In the genomic region with DNA sequence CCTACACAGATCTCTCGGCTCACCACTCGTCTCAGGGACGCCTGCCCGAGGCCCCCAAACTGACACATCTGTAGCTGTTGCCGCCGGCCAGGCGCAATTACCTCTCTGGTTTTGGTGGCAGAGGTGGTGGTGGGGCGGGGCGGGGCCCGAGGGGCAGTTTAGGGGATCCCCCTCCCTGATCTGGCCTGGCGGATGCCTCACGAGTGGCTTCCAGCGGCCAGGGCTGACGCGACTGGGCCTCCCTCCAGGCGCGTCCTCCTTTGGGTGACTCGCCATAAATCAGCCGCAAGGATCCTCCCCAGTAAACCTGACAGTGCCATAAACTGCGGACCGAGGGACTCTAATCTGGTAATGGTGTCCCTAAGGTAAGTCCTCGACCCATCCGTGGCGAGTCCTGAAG, we compare ENCODE assay signal across 11 mouse cellular contexts. TPM values are rescaled to one million over a fixed set of nuclear protein-coding genes. Genes with fewer than 3 reads are reported as not detected.
DNase-seq lines count a peak whose midpoint lies in the region; ATAC-seq lines count a peak whose summit lies in the region.
"Had no signal": no experiment of that assay in that cellular context is flagged by ENCODE, and none has a peak within 500 bp of the region (broad histone marks: within the 10 kb centered on the region; RNA-seq: fewer than 3 reads in every experiment).

No protein-coding gene starts in this region.

- DNase-seq in kidney, adult 9 months: no peak
- no peak for DNase-seq in layer of hippocampus, postnatal 14 days (ENCODE audit: low spot score in 2 of 2)
- DNase-seq in B cell, adult 2 months: no peak
- DNase-seq: right cerebral cortex, postnatal 4 days had no signal

- H3K27me3 ChIP-seq in kidney, embryonic 15.5 days: peaks cover 43% of the 10 kb centered on the region
- peaks cover 88% of the 10 kb centered on the region for H3K27me3 ChIP-seq in embryonic facial prominence, embryonic 12.5 days
- H3K27me3 ChIP-seq in hindbrain, embryonic 15.5 days: peaks cover 44% of the 10 kb centered on the region
- H3K27me3 ChIP-seq in neural tube, embryonic 13.5 days: no peaks in the 10 kb centered on the region

- H3K4me3 ChIP-seq in kidney, embryonic 15.5 days (replicated peaks): peak overlapping the region; percentile 32
- H3K4me3 ChIP-seq in embryonic facial prominence, embryonic 12.5 days: 0 out of 2 replicates have a peak overlapping the region, but pooled peaks have one; percentile 12
- H3K4me3 ChIP-seq in hindbrain, embryonic 15.5 days: peak overlapping the region; percentile 32
- H3K4me3 ChIP-seq in neural tube, embryonic 13.5 days: peak overlapping the region; percentile 36

- ATAC-seq in kidney, embryonic 15.5 days (replicated peaks; ENCODE audit: low FRiP score): peak; percentile 40; the same call in 1 of the 2 replicates
- no peak for ATAC-seq in embryonic facial prominence, embryonic 12.5 days (ENCODE audit: insufficient number of reproducible peaks, insufficient read depth, low FRiP score, low TSS enrichment)
- no peak for ATAC-seq in hindbrain, embryonic 15.5 days (ENCODE audit: low FRiP score, low read depth)
- ATAC-seq in neural tube, embryonic 13.5 days (ENCODE audit: low read depth): 0 out of 2 replicates have a peak, but pooled peaks have one; percentile 8

- no peaks in the 10 kb centered on the region for H3K9me3 ChIP-seq in kidney, embryonic 15.5 days (replicated peaks)
- H3K9me3 ChIP-seq in embryonic facial prominence, embryonic 12.5 days: no peaks in the 10 kb centered on the region
- no peaks in the 10 kb centered on the region for H3K9me3 ChIP-seq in hindbrain, embryonic 15.5 days
- no peaks in the 10 kb centered on the region for H3K9me3 ChIP-seq in neural tube, embryonic 13.5 days

- WGBS in kidney, embryonic 15.5 days: 19% methylated on average over 24 of the region's 24 CpGs
- WGBS in embryonic facial prominence, embryonic 12.5 days: 2% methylated on average over 24 of the region's 24 CpGs
- WGBS in hindbrain, embryonic 15.5 days: 2% methylated on average over 24 of the region's 24 CpGs
- WGBS in neural tube, embryonic 13.5 days: 3% methylated on average over 24 of the region's 24 CpGs

- peak overlapping the region; percentile 44 for H3K9ac ChIP-seq in kidney, embryonic 15.5 days
- H3K9ac ChIP-seq in embryonic facial prominence, embryonic 12.5 days: no peak overlapping the region
- H3K9ac ChIP-seq in hindbrain, embryonic 15.5 days: peak overlapping the region; percentile 53
- H3K9ac ChIP-seq in neural tube, embryonic 13.5 days: peak overlapping the region; percentile 81

- H3K36me3 ChIP-seq in kidney, embryonic 15.5 days: no peaks in the 10 kb centered on the region
- H3K36me3 ChIP-seq in embryonic facial prominence, embryonic 12.5 days: no peaks in the 10 kb centered on the region
- no peaks in the 10 kb centered on the region for H3K36me3 ChIP-seq in hindbrain, embryonic 15.5 days
- peaks cover 27% of the 10 kb centered on the region for H3K36me3 ChIP-seq in neural tube, embryonic 13.5 days

- H3K27ac ChIP-seq in kidney, embryonic 15.5 days: peak overlapping the region; percentile 61
- no peak overlapping the region for H3K27ac ChIP-seq in embryonic facial prominence, embryonic 12.5 days
- H3K27ac ChIP-seq in hindbrain, embryonic 15.5 days (replicated peaks): peak overlapping the region; percentile 85
- H3K27ac ChIP-seq in neural tube, embryonic 13.5 days (replicated peaks): peak overlapping the region; percentile 95

- H3K4me1 ChIP-seq in kidney, embryonic 15.5 days: peaks cover 57% of the 10 kb centered on the region
- H3K4me1 ChIP-seq in embryonic facial prominence, embryonic 12.5 days: peaks cover 7% of the 10 kb centered on the region
- peaks cover 29% of the 10 kb centered on the region for H3K4me1 ChIP-seq in hindbrain, embryonic 15.5 days (replicated peaks)
- peaks cover 90% of the 10 kb centered on the region for H3K4me1 ChIP-seq in neural tube, embryonic 13.5 days (replicated peaks)

- peak overlapping the region; percentile 73 for H3K4me2 ChIP-seq in kidney, embryonic 15.5 days
- peak overlapping the region; percentile 1 for H3K4me2 ChIP-seq in embryonic facial prominence, embryonic 12.5 days (replicated peaks)
- peak overlapping the region; percentile 64 for H3K4me2 ChIP-seq in hindbrain, embryonic 15.5 days
- H3K4me2 ChIP-seq in neural tube, embryonic 13.5 days: peak overlapping the region; percentile 52

RNA-seq across cellular contexts. Expression of a gene that starts 15.8 kb away (rescaled TPM):
- polyA plus RNA-seq in kidney, embryonic 15.5 days (2015; fragmentation: Nextera tagmentation; extraction: Ambion mirVana): 1.2 and 1.5 TPM in 2 replicates
- 11.8 and 11.9 TPM in 2 replicates for polyA plus RNA-seq in embryonic facial prominence, embryonic 12.5 days (2016; fragmentation: Nextera tagmentation; extraction: Ambion mirVana)
- polyA plus RNA-seq in hindbrain, embryonic 15.5 days (2015; fragmentation: Nextera tagmentation; extraction: Ambion mirVana): 1.2 and 2.4 TPM in 2 replicates
- 6.4 and 9.0 TPM in 2 replicates for polyA plus RNA-seq in neural tube, embryonic 13.5 days (2015; fragmentation: Nextera tagmentation; extraction: Ambion mirVana)
- under 1 TPM; 0.19 to 0.23 TPM for total RNA-seq in layer of hippocampus, postnatal 14 days (2021)
- total RNA-seq: monocyte, adult 5-6 weeks had no signal
- polyA plus RNA-seq: heart, embryonic 14.5 days; lung, embryonic 16.5 days had no signal

RNA-seq across cellular contexts. Expression of a gene that starts 20.5 kb away (rescaled TPM):
- 1.7 and 2.3 TPM in 2 replicates for polyA plus RNA-seq in kidney, embryonic 15.5 days (2015; fragmentation: Nextera tagmentation; extraction: Ambion mirVana)
- polyA plus RNA-seq in embryonic facial prominence, embryonic 12.5 days (2016; fragmentation: Nextera tagmentation; extraction: Ambion mirVana): 0.13 TPM in 1 of 2 replicates, not detected in the other
- polyA plus RNA-seq in hindbrain, embryonic 15.5 days (2015; fragmentation: Nextera tagmentation; extraction: Ambion mirVana): 0.87 and 1.6 TPM in 2 replicates
- 2.2 and 2.4 TPM in 2 replicates for polyA plus RNA-seq in neural tube, embryonic 13.5 days (2015; fragmentation: Nextera tagmentation; extraction: Ambion mirVana)
- not detected for total RNA-seq in layer of hippocampus, postnatal 14 days (2021)
- total RNA-seq: monocyte, adult 5-6 weeks had no signal
- polyA plus RNA-seq: heart, embryonic 14.5 days; lung, embryonic 16.5 days had no signal

RNA-seq across cellular contexts. Expression of a gene that starts 35.3 kb away (rescaled TPM):
- polyA plus RNA-seq in kidney, embryonic 15.5 days (2015; fragmentation: Nextera tagmentation; extraction: Ambion mirVana): 5.6 and 5.8 TPM in 2 replicates
- polyA plus RNA-seq in embryonic facial prominence, embryonic 12.5 days (2016; fragmentation: Nextera tagmentation; extraction: Ambion mirVana): 0.14 and 0.25 TPM in 2 replicates
- 2.7 and 3.3 TPM in 2 replicates for polyA plus RNA-seq in hindbrain, embryonic 15.5 days (2015; fragmentation: Nextera tagmentation; extraction: Ambion mirVana)
- 6.9 and 7.2 TPM in 2 replicates for polyA plus RNA-seq in neural tube, embryonic 13.5 days (2015; fragmentation: Nextera tagmentation; extraction: Ambion mirVana)
- total RNA-seq in layer of hippocampus, postnatal 14 days (2021): not detected
- total RNA-seq: monocyte, adult 5-6 weeks had no signal
- polyA plus RNA-seq: lung, embryonic 16.5 days had no signal

RNA-seq across cellular contexts. Expression of a gene that starts 35.3 kb away (rescaled TPM):
- polyA plus RNA-seq in kidney, embryonic 15.5 days (2015; fragmentation: Nextera tagmentation; extraction: Ambion mirVana): 15.2 and 15.9 TPM in 2 replicates
- 1.5 and 2.4 TPM in 2 replicates for polyA plus RNA-seq in embryonic facial prominence, embryonic 12.5 days (2016; fragmentation: Nextera tagmentation; extraction: Ambion mirVana)
- polyA plus RNA-seq in hindbrain, embryonic 15.5 days (2015; fragmentation: Nextera tagmentation; extraction: Ambion mirVana): 49.4 and 51.8 TPM in 2 replicates
- 24.2 and 33.8 TPM in 2 replicates for polyA plus RNA-seq in neural tube, embryonic 13.5 days (2015; fragmentation: Nextera tagmentation; extraction: Ambion mirVana)
- not detected for total RNA-seq in layer of hippocampus, postnatal 14 days (2021)
- total RNA-seq: monocyte, adult 5-6 weeks had no signal

RNA-seq across cellular contexts. Expression of a gene that starts 42.6 kb away (rescaled TPM):
- 36.4 and 40.8 TPM in 2 replicates for polyA plus RNA-seq in kidney, embryonic 15.5 days (2015; fragmentation: Nextera tagmentation; extraction: Ambion mirVana)
- 1.6 and 2.6 TPM in 2 replicates for polyA plus RNA-seq in embryonic facial prominence, embryonic 12.5 days (2016; fragmentation: Nextera tagmentation; extraction: Ambion mirVana)
- polyA plus RNA-seq in hindbrain, embryonic 15.5 days (2015; fragmentation: Nextera tagmentation; extraction: Ambion mirVana): 0.73 and 1.3 TPM in 2 replicates
- 17.4 and 22.8 TPM in 2 replicates for polyA plus RNA-seq in neural tube, embryonic 13.5 days (2015; fragmentation: Nextera tagmentation; extraction: Ambion mirVana)
- total RNA-seq in layer of hippocampus, postnatal 14 days (2021): not detected
- total RNA-seq: monocyte, adult 5-6 weeks had no signal

Comparison
In these comparisons a context has a peak if more than half of its experiments do, and no peak if none do; other contexts are left out.
1. ATAC-seq: peak in kidney, embryonic 15.5 days (single experiment) and neural tube, embryonic 13.5 days (single experiment); none in embryonic facial prominence, embryonic 12.5 days (single experiment) and hindbrain, embryonic 15.5 days (single experiment).
2. H3K4me2 ChIP-seq: peak in every context shown above with its lines; median percentile 73 in kidney, embryonic 15.5 days; 64 in hindbrain, embryonic 15.5 days; 52 in neural tube, embryonic 13.5 days; 1 in embryonic facial prominence, embryonic 12.5 days.
3. Peak in every context shown above with its lines, with median percentiles within 50 percentile points of each other: H3K4me3 ChIP-seq.